Mouse (Mus musculus): Measurements from ENCODE around the gene Mast2.

DNA sequence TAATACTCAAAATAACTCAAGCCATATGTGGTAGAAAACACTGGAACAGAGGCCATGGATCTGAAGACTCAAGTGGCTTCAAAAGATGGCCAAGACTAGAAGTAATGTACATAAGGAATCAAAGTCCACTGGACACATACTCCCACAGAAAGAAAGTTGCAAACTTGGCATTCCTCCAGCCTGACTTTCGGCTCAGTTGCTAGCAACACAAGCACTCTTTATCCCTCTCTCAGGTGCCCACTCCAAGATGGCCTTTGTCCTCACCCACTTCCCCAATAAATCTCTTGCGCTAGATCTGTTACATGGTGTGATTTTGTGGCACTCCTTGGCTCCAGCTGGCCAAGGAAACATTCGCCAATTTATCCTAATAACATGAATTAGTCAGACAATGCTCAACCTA, 111.5 kb downstream of the Mast2 start:
- TF ChIP-seq CTCF (IDR thresholded peaks at IDR 0.05; ENCODE audit: insufficient read depth, low read depth, low read length) (no peak), POLR2A (IDR thresholded peaks at IDR 0.05; ENCODE audit: insufficient read depth, low read depth, low read length) (no peak)
